Mouse (Mus musculus) embryonic fibroblast, embryonic 13.5 days (primary cell): ENCODE data around the gene Rimbp2.

Experiments used
- CTCF ChIP-seq: IDR thresholded peaks from 2 replicates; pipeline ENCODE4 v1.5.1; 2011; ENCODE audit warnings: mild to moderate bottlenecking, control low read depth, low read length, moderate library complexity, borderline replicate concordance; ENCODE audit not compliant: insufficient read depth
- POLR2A ChIP-seq: IDR thresholded peaks from 2 replicates; pipeline ENCODE4 v1.6.1; 2011; ENCODE audit warnings: low read depth, mild to moderate bottlenecking, control low read depth, low read length, moderate library complexity

- TF ChIP-seq CTCF, result no peak
- TF ChIP-seq POLR2A, result no peak
Measured at GRCm38 (mm10) chr5:128739838-128740171, 213.5 kb downstream of the Rimbp2 start.
